In genomic region chr2:156422631-156423030, GRCm38 (mm10) we compare ENCODE assay signal across 8 mouse cellular contexts. TPM values are rescaled to one million over a fixed set of nuclear protein-coding genes. Genes with fewer than 3 reads are reported as not detected.
A peak's percentile ranks its signal among the peaks of the same experiment; 100 is the strongest.
DNase-seq lines count a peak whose midpoint lies in the region; ATAC-seq and TF ChIP-seq lines count a peak whose summit lies in the region.

No protein-coding gene starts in this region.

- no peak overlapping the region for H3K27ac ChIP-seq in heart, embryonic 11.5 days (ENCODE audit: low read depth, low read length)
- H3K27ac ChIP-seq in ES-E14 (ENCODE audit: insufficient read depth, low read depth, low read length, poor library complexity, severe bottlenecking) (peak overlapping the region; percentile 24; the same call in 1 of the 2 replicates), macrophage (no peak overlapping the region)

- DNase-seq in heart, adult 8-10 months (ENCODE audit: low spot score), result no peak
- no peak for DNase-seq in ES-E14 (ENCODE audit: low read depth, low spot score)
- peak; percentile 10 to 24 for DNase-seq in heart, postnatal 14 days
- DNase-seq in spleen, postnatal 14 days (ENCODE audit: low spot score in 2 of 2), result no peak
- no peak for DNase-seq in left cerebral cortex, adult 11 months (ENCODE audit: low spot score)
- no peak for DNase-seq in layer of hippocampus, postnatal 10 days (ENCODE audit: low spot score in 2 of 2)

- no peak overlapping the region for H3K4me3 ChIP-seq in heart, embryonic 11.5 days (ENCODE audit: low read depth, low read length)
- H3K4me3 ChIP-seq in ES-E14 (ENCODE audit: insufficient read depth in 1 of 2, low read depth in 1 of 2, low read length in 2 of 2, poor library complexity in 1 of 2, severe bottlenecking in 1 of 2) (peak overlapping the region; percentile 11 to 12; a peak in 2 of 4 replicates), macrophage (ENCODE audit: inconsistent target) (peak overlapping the region; percentile 92; the same call in 1 of the 2 replicates)

- in situ Hi-C loops in ES-E14 (cut with MboI; ENCODE audit: low sequenced_read_pairs in 2 of 2, unreplicated experiment in 2 of 2), result no loop called here

- peaks cover 21% of the 10 kb centered on the region for H3K4me1 ChIP-seq in heart, embryonic 11.5 days (ENCODE audit: control insufficient read depth, insufficient read depth, low read length)
- peaks cover 23 to 35% of the 10 kb centered on the region in 2 experiments for H3K4me1 ChIP-seq in ES-E14 (ENCODE audit: control insufficient read depth in 2 of 2, insufficient read depth in 2 of 2, low read length in 2 of 2, poor library complexity in 1 of 2)

- H3K36me3 ChIP-seq in heart, embryonic 11.5 days (ENCODE audit: control insufficient read depth, insufficient read depth, low read length), result no peaks in the 10 kb centered on the region
- H3K36me3 ChIP-seq in ES-E14 (ENCODE audit: control insufficient read depth, insufficient read depth, low read length, poor library complexity, severe bottlenecking) (no peaks in the 10 kb centered on the region), macrophage (ENCODE audit: inconsistent target) (peaks cover 9% of the 10 kb centered on the region; the same call in 1 of the 2 replicates)

- H3K9ac ChIP-seq in heart, embryonic 11.5 days (ENCODE audit: low read depth, low read length), result no peak overlapping the region
- H3K9ac ChIP-seq in ES-E14 (ENCODE audit: insufficient read depth, low read depth, low read length, poor library complexity, severe bottlenecking), result no peak overlapping the region

- H3K79me2 ChIP-seq in macrophage (ENCODE audit: inconsistent target), result peaks cover 66% of the 10 kb centered on the region

- 2% methylated on average over 8 of the region's 8 CpGs for WGBS in heart, embryonic 11.5 days (ENCODE audit: insufficient replicate concordance)
- 46% methylated on average over 8 of the region's 8 CpGs for WGBS in macrophage (ENCODE audit: missing documents)

- peak overlapping the region; percentile 42 for H3K4me2 ChIP-seq in heart, embryonic 11.5 days

- no peak for ATAC-seq in heart, embryonic 11.5 days (replicated peaks; ENCODE audit: insufficient number of reproducible peaks, low FRiP score, low TSS enrichment)

- intact Hi-C loops in heart, postnatal 14 days (cut with DNase I), result loop anchor here (5.0 kb wide), 1 partner anchor 75 kb away; no protein-coding TSS in a partner anchor

- H3K27me3 ChIP-seq in heart, embryonic 11.5 days (ENCODE audit: control insufficient read depth, insufficient read depth, low read length), result peaks cover 52% of the 10 kb centered on the region

- no peaks in the 10 kb centered on the region for H3K9me3 ChIP-seq in heart, embryonic 11.5 days (replicated peaks; ENCODE audit: control insufficient read depth, low read length)
- H3K9me3 ChIP-seq in ES-E14 (ENCODE audit: control insufficient read depth, insufficient read depth, low read depth, low read length), result no peaks in the 10 kb centered on the region

TF ChIP-seq in ES-E14, 5 proteins besides CTCF, POLR2A, EP300 and RAD21:
- no peak for TF ChIP-seq CHD2 (IDR thresholded peaks at IDR 0.05; ENCODE audit: low read depth, low read length)

RNA-seq across cellular contexts. Expression of gene Epb41l1, which starts 1.9 kb away (rescaled TPM):
- 1.6 and 2.3 TPM in 2 replicates for polyA plus RNA-seq in heart, embryonic 11.5 days (2014; fragmentation: Nextera tagmentation; extraction: Ambion mirVana)
- 1 to 10 TPM; 6.5 to 9.4 (median 7.6) TPM for total RNA-seq in heart, adult 8-10 months (2022)
- 20.5 and 27.3 TPM in 2 replicates for total RNA-seq in ES-E14 (2012; rRNA removed)
- total RNA-seq in heart, postnatal 14 days (2021), result 10 to 100 TPM; 10.1 to 13.9 TPM
- total RNA-seq in macrophage (2018; cell fraction: chromatin; rRNA removed), result 100 to 1,000 TPM in 20 of 26 experiments, 10 to 100 TPM in 6; 35.4 to 394 (median 241) TPM
- 10 to 100 TPM; 41.8 to 99.8 (median 72.1) TPM for total RNA-seq in macrophage (2018; cell fraction: cytosol; rRNA removed)
- total RNA-seq in macrophage (2018; cell fraction: nucleus; rRNA removed), result 100 to 1,000 TPM in 14 of 26 experiments, 10 to 100 TPM in 12; 37.0 to 189 (median 102) TPM
- 52.1 to 100 TPM (median 53.9 TPM) in 3 replicates for polyA plus RNA-seq in macrophage (2018)
- total RNA-seq in layer of hippocampus, postnatal 10 days (2021), result 100 to 1,000 TPM; 268 to 270 TPM

Comparison
In these comparisons a context has a peak if more than half of its experiments do, and no peak if none do; other contexts are left out.
1. DNase-seq: peak in heart, postnatal 14 days (2 of 2); none in heart, adult 8-10 months (single experiment), ES-E14 (single experiment), spleen, postnatal 14 days (0 of 2), left cerebral cortex, adult 11 months (single experiment) and layer of hippocampus, postnatal 10 days (0 of 2).